Mouse (Mus musculus): ENCODE data around the gene Myo3b. TPM values are rescaled to one million over a fixed set of nuclear protein-coding genes. Genes with fewer than 3 reads are reported as not detected.

The Myo3b gene
- polyA plus RNA-seq, 1 experiment from 2014 or later, result 0.30 TPM

GRCm38 (mm10) chr2:70352435-70353165 lies 313.7 kb downstream of the Myo3b start:
- no peak overlapping the region for H3K4me3 ChIP-seq (ENCODE audit: low read depth, low read length)
- no peaks in the 10 kb centered on the region for H3K27me3 ChIP-seq (replicated peaks; ENCODE audit: control insufficient read depth, insufficient read depth, low read length)
- H3K9me3 ChIP-seq (ENCODE audit: control insufficient read depth, low read length), result no peaks in the 10 kb centered on the region
- 84% methylated on average over 10 of the region's 10 CpGs for WGBS
- no peak overlapping the region for H3K9ac ChIP-seq (ENCODE audit: low read length)
- H3K27ac ChIP-seq (ENCODE audit: low read depth), result no peak overlapping the region
- DNase-seq (ENCODE audit: low spot score) (no peak), ATAC-seq (replicated peaks; ENCODE audit: low FRiP score, low TSS enrichment, low read depth) (no peak)
- H3K4me2 ChIP-seq (ENCODE audit: low read length), result no peak overlapping the region
- no peaks in the 10 kb centered on the region for H3K36me3 ChIP-seq (ENCODE audit: control insufficient read depth, insufficient read depth, low read length)
- no peaks in the 10 kb centered on the region for H3K4me1 ChIP-seq (replicated peaks; ENCODE audit: control insufficient read depth, insufficient read depth, low read length)

GRCm38 (mm10) chr2:70354056-70354455 lies 315.1 kb downstream of the Myo3b start:
- ATAC-seq (replicated peaks; ENCODE audit: low FRiP score, low TSS enrichment, low read depth) (no peak), DNase-seq (ENCODE audit: low spot score) (no peak)
- H3K9me3 ChIP-seq (ENCODE audit: control insufficient read depth, low read length), result no peaks in the 10 kb centered on the region
- WGBS, result 88% methylated on average over 4 of the region's 4 CpGs
- H3K4me1 ChIP-seq (replicated peaks; ENCODE audit: control insufficient read depth, insufficient read depth, low read length), result no peaks in the 10 kb centered on the region
- no peaks in the 10 kb centered on the region for H3K36me3 ChIP-seq (ENCODE audit: control insufficient read depth, insufficient read depth, low read length)
- no peak overlapping the region for H3K9ac ChIP-seq (ENCODE audit: low read length)
- no peak overlapping the region for H3K4me3 ChIP-seq (ENCODE audit: low read depth, low read length)
- H3K27me3 ChIP-seq (replicated peaks; ENCODE audit: control insufficient read depth, insufficient read depth, low read length), result no peaks in the 10 kb centered on the region
- H3K27ac ChIP-seq (ENCODE audit: low read depth), result no peak overlapping the region
- no peak overlapping the region for H3K4me2 ChIP-seq (ENCODE audit: low read length)

GRCm38 (mm10) chr2:70355026-70355425 lies 316.1 kb downstream of the Myo3b start:
- ATAC-seq (replicated peaks; ENCODE audit: low FRiP score, low TSS enrichment, low read depth), result no peak
- Histone ChIP-seq H3K27ac (ENCODE audit: low read depth) (no peak overlapping the region), H3K9me3 (ENCODE audit: control insufficient read depth, low read length) (no peaks in the 10 kb centered on the region), H3K4me1 (replicated peaks; ENCODE audit: control insufficient read depth, insufficient read depth, low read length) (no peaks in the 10 kb centered on the region), H3K4me2 (ENCODE audit: low read length) (no peak overlapping the region), H3K27me3 (replicated peaks; ENCODE audit: control insufficient read depth, insufficient read depth, low read length) (no peaks in the 10 kb centered on the region), H3K9ac (ENCODE audit: low read length) (no peak overlapping the region), H3K36me3 (ENCODE audit: control insufficient read depth, insufficient read depth, low read length) (no peaks in the 10 kb centered on the region), H3K4me3 (ENCODE audit: low read depth, low read length) (no peak overlapping the region)
- DNase-seq (ENCODE audit: low spot score), result no peak
- WGBS, result 88% methylated on average over 2 of the region's 2 CpGs

GRCm38 (mm10) chr2:70369421-70369820 lies 330.5 kb downstream of the Myo3b start:
- H3K36me3 ChIP-seq (ENCODE audit: control insufficient read depth, insufficient read depth, low read length), result no peaks in the 10 kb centered on the region
- H3K4me2 ChIP-seq (ENCODE audit: low read length), result no peak overlapping the region
- ATAC-seq (replicated peaks; ENCODE audit: low FRiP score, low TSS enrichment, low read depth), result no peak
- 95% methylated on average over 6 of the region's 6 CpGs for WGBS
- no peak overlapping the region for H3K27ac ChIP-seq (ENCODE audit: low read depth)
- H3K4me1 ChIP-seq (replicated peaks; ENCODE audit: control insufficient read depth, insufficient read depth, low read length), result no peaks in the 10 kb centered on the region
- H3K27me3 ChIP-seq (replicated peaks; ENCODE audit: control insufficient read depth, insufficient read depth, low read length), result no peaks in the 10 kb centered on the region
- H3K4me3 ChIP-seq (ENCODE audit: low read depth, low read length), result no peak overlapping the region
- H3K9me3 ChIP-seq (ENCODE audit: control insufficient read depth, low read length), result no peaks in the 10 kb centered on the region
- H3K9ac ChIP-seq (ENCODE audit: low read length), result no peak overlapping the region
- no peak for DNase-seq (ENCODE audit: low spot score)

- 34% methylated on average over 6 of the region's 6 CpGs for WGBS
- Histone ChIP-seq H3K4me3 (ENCODE audit: low read depth, low read length) (no peak overlapping the region), H3K27ac (ENCODE audit: low read depth) (no peak overlapping the region), H3K9ac (ENCODE audit: low read length) (no peak overlapping the region), H3K36me3 (ENCODE audit: control insufficient read depth, insufficient read depth, low read length) (no peaks in the 10 kb centered on the region), H3K4me1 (replicated peaks; ENCODE audit: control insufficient read depth, insufficient read depth, low read length) (peaks cover 11% of the 10 kb centered on the region), H3K27me3 (replicated peaks; ENCODE audit: control insufficient read depth, insufficient read depth, low read length) (no peaks in the 10 kb centered on the region), H3K9me3 (ENCODE audit: control insufficient read depth, low read length) (no peaks in the 10 kb centered on the region), H3K4me2 (ENCODE audit: low read length) (no peak overlapping the region)
- no peak for ATAC-seq (replicated peaks; ENCODE audit: low FRiP score, low TSS enrichment, low read depth)
- no peak for DNase-seq (ENCODE audit: low spot score)
These were observed 340.4 kb downstream of the Myo3b start for GRCm38 (mm10) chr2:70379341-70379740.

GRCm38 (mm10) chr2:70379939-70380338 lies 341.0 kb downstream of the Myo3b start:
- no peaks in the 10 kb centered on the region for H3K36me3 ChIP-seq (ENCODE audit: control insufficient read depth, insufficient read depth, low read length)
- peaks cover 11% of the 10 kb centered on the region for H3K4me1 ChIP-seq (replicated peaks; ENCODE audit: control insufficient read depth, insufficient read depth, low read length)
- H3K27me3 ChIP-seq (replicated peaks; ENCODE audit: control insufficient read depth, insufficient read depth, low read length), result no peaks in the 10 kb centered on the region
- no peak for ATAC-seq (replicated peaks; ENCODE audit: low FRiP score, low TSS enrichment, low read depth)
- H3K27ac ChIP-seq (ENCODE audit: low read depth), result no peak overlapping the region
- H3K4me3 ChIP-seq (ENCODE audit: low read depth, low read length), result no peak overlapping the region
- no peak overlapping the region for H3K9ac ChIP-seq (ENCODE audit: low read length)
- no peak for DNase-seq (ENCODE audit: low spot score)
- H3K4me2 ChIP-seq (ENCODE audit: low read length), result no peak overlapping the region
- 9% methylated on average over 6 of the region's 6 CpGs for WGBS
- no peaks in the 10 kb centered on the region for H3K9me3 ChIP-seq (ENCODE audit: control insufficient read depth, low read length)

GRCm38 (mm10) chr2:70388645-70389044 lies 349.7 kb downstream of the Myo3b start:
- no peaks in the 10 kb centered on the region for H3K4me1 ChIP-seq (replicated peaks; ENCODE audit: control insufficient read depth, insufficient read depth, low read length)
- no peak overlapping the region for H3K9ac ChIP-seq (ENCODE audit: low read length)
- 42% methylated on average over 6 of the region's 6 CpGs for WGBS
- no peak overlapping the region for H3K4me3 ChIP-seq (ENCODE audit: low read depth, low read length)
- no peak overlapping the region for H3K27ac ChIP-seq (ENCODE audit: low read depth)
- DNase-seq (ENCODE audit: low spot score) (no peak), ATAC-seq (replicated peaks; ENCODE audit: low FRiP score, low TSS enrichment, low read depth) (no peak)
- H3K4me2 ChIP-seq (ENCODE audit: low read length), result no peak overlapping the region
- H3K9me3 ChIP-seq (ENCODE audit: control insufficient read depth, low read length), result no peaks in the 10 kb centered on the region
- H3K36me3 ChIP-seq (ENCODE audit: control insufficient read depth, insufficient read depth, low read length), result no peaks in the 10 kb centered on the region
- no peaks in the 10 kb centered on the region for H3K27me3 ChIP-seq (replicated peaks; ENCODE audit: control insufficient read depth, insufficient read depth, low read length)

GRCm38 (mm10) chr2:70389162-70389561 lies 350.2 kb downstream of the Myo3b start:
- H3K27ac ChIP-seq (ENCODE audit: low read depth), result no peak overlapping the region
- no peak for ATAC-seq (replicated peaks; ENCODE audit: low FRiP score, low TSS enrichment, low read depth)
- 100% methylated on average over 1 of the region's 1 CpGs for WGBS

GRCm38 (mm10) chr2:70397734-70398276 lies 358.9 kb downstream of the Myo3b start:
- Histone ChIP-seq H3K9me3 (ENCODE audit: control insufficient read depth, low read length) (no peaks in the 10 kb centered on the region), H3K4me1 (replicated peaks; ENCODE audit: control insufficient read depth, insufficient read depth, low read length) (no peaks in the 10 kb centered on the region), H3K27ac (ENCODE audit: low read depth) (no peak overlapping the region), H3K4me3 (ENCODE audit: low read depth, low read length) (no peak overlapping the region), H3K27me3 (replicated peaks; ENCODE audit: control insufficient read depth, insufficient read depth, low read length) (no peaks in the 10 kb centered on the region), H3K9ac (ENCODE audit: low read length) (no peak overlapping the region), H3K36me3 (ENCODE audit: control insufficient read depth, insufficient read depth, low read length) (no peaks in the 10 kb centered on the region), H3K4me2 (ENCODE audit: low read length) (no peak overlapping the region)
- ATAC-seq (replicated peaks; ENCODE audit: low FRiP score, low TSS enrichment, low read depth) (no peak), DNase-seq (ENCODE audit: low spot score) (no peak)
- WGBS, result 71% methylated on average over 9 of the region's 9 CpGs

More at GRCm38 (mm10) chr2:70389162-70389561, 350.2 kb downstream of the Myo3b start:
- no peaks in the 10 kb centered on the region for H3K27me3 ChIP-seq (replicated peaks; ENCODE audit: control insufficient read depth, insufficient read depth, low read length)
- H3K36me3 ChIP-seq (ENCODE audit: control insufficient read depth, insufficient read depth, low read length), result no peaks in the 10 kb centered on the region
- H3K4me2 ChIP-seq (ENCODE audit: low read length), result no peak overlapping the region
- no peak overlapping the region for H3K4me3 ChIP-seq (ENCODE audit: low read depth, low read length)
- no peaks in the 10 kb centered on the region for H3K9me3 ChIP-seq (ENCODE audit: control insufficient read depth, low read length)
- no peaks in the 10 kb centered on the region for H3K4me1 ChIP-seq (replicated peaks; ENCODE audit: control insufficient read depth, insufficient read depth, low read length)
- no peak overlapping the region for H3K9ac ChIP-seq (ENCODE audit: low read length)
- no peak for DNase-seq (ENCODE audit: low spot score)
